Mouse (Mus musculus): ENCODE data around the gene Ttc9b.

Gene Ttc9b

GRCm38 (mm10) chr7:27688815-27689612 lies 35.3 kb downstream of the Ttc9b start, which contains the start of gene Zfp607b:
Gene Zfp607b, plus strand, starts transcription at chr7:27689340.
- DNase-seq, result peak; percentile 95 to 98

- DNase-seq, result peak in 1 of 2 experiments; percentile 26
These were observed 37.4 kb downstream of the Ttc9b start for GRCm38 (mm10) chr7:27691076-27691475.

GRCm38 (mm10) chr7:27696711-27697110 lies 43.0 kb downstream of the Ttc9b start:
- no peak for DNase-seq

All from kidney, adult 8-10 months (tissue).